Mouse (Mus musculus) MEL (cell line): ENCODE data around the gene Gatad2b.

Experiments
- CTCF ChIP-seq, 3 experiments: IDR thresholded peaks in 2 of 3; conservative IDR thresholded peaks in 1 of 3; 2 replicates each; pipeline ENCODE4 v1.5.1; 2011 to 2012; ENCODE audit warnings: low read length in 3 of 3, low read depth in 2 of 3, mild to moderate bottlenecking in 2 of 3, improper control_type of control experiment in 1 of 3, inconsistent platforms in 1 of 3, mixed read lengths in 1 of 3, moderate library complexity in 1 of 3; ENCODE audit not compliant: control insufficient read depth in 1 of 3, insufficient read depth in 1 of 3, poor library complexity in 1 of 3, severe bottlenecking in 1 of 3
- USF1 ChIP-seq: IDR thresholded peaks from 2 replicates; pipeline ENCODE4 v1.6.1; 2014; ENCODE audit warnings: low read depth, mild to moderate bottlenecking, inconsistent platforms, low read length, improper control_type of control experiment, moderate library complexity

DNA sequence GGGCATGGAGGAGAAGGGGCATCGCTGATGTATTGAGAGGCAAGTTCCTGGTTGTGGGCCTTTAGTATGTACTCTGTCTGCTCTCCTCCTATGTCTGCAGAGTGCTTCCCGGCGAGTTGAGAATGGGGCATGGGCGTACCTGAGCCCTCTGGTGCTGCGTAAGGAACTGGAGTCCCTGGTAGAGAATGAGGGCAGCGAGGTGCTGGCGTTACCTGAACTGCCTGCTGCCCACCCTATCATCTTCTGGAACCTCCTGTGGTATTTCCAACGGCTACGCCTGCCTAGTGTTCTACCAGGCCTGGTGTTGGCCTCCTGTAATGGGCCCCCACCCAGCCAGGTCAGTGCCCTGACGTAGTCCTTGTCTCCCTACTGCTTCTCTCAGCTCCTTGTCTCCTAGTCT lies 14.8 kb upstream of the Gatad2b start:
- TF ChIP-seq CTCF (IDR thresholded peaks at IDR 0.05 in 2 of 3, conservative IDR thresholded peaks at IDR 0.05 in 1 of 3; ENCODE audit: control insufficient read depth in 1 of 3, insufficient read depth in 1 of 3, low read depth in 2 of 3, low read length in 3 of 3, poor library complexity in 1 of 3, severe bottlenecking in 1 of 3): no peak
- no peak for TF ChIP-seq USF1
